Mouse (Mus musculus): ENCODE measurements around the gene Capn7.

Capn7 gene

GRCm38 (mm10) chr14:31336369-31337155, at the start of gene Capn7:
TSS of gene Capn7 (plus strand) at chr14:31336638.
- in situ Hi-C loops (cut with MboI; ENCODE audit: unreplicated experiment in 2 of 2), result loop anchor here in 1 of 2 experiments (25.0 kb wide), 1 partner anchor 751 kb away; the partner anchor contains the start of genes Dph3 and Oxnad1

- in situ Hi-C loops (cut with MboI; ENCODE audit: unreplicated experiment in 2 of 2), result no loop called here
Observed at GRCm38 (mm10) chr14:31313192-31313591, 23.2 kb upstream of the Capn7 start.

DNA sequence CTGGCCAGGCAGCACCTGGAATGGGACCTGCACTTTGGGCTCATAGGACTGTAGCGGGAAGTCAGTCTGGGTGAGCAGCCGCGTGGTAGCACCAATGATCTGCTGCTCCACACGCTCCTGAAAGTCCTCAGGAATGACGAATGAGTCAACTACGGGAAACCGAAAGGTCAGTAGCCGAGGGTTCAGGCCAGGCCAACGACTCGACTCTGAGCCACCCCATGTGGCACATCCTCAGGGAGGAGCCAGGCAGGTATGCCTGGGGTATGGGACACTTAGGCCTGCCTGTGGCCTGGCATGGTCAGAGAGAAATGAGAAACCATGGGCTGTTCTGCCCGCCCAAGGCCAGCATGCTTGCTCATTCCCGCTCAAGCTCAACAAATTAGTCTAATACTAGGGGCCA, 19.8 kb upstream of the Capn7 start:
- in situ Hi-C loops (cut with MboI; ENCODE audit: unreplicated experiment in 2 of 2), result no loop called here

DNA sequence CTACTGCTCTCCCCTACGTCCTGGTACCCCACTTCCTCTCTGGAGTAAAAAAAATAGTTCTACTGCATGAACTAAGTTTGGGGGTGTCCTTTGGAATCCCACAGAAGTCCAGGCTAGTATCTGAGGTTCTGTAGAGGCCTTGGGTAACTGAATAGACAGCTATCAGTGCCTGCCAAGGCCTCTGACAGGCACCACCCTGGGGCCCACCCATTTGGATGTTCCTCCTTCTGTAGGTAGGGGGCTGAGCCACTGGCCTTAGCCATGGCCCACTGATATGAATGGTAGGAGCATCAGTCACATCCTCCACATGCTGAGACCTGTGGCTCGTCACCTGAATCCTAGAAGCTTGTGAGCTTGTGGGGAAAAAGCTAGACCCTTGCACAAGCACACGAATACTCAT, 18.7 kb upstream of the Capn7 start:
- in situ Hi-C loops (cut with MboI; ENCODE audit: unreplicated experiment in 2 of 2), result no loop called here

DNA sequence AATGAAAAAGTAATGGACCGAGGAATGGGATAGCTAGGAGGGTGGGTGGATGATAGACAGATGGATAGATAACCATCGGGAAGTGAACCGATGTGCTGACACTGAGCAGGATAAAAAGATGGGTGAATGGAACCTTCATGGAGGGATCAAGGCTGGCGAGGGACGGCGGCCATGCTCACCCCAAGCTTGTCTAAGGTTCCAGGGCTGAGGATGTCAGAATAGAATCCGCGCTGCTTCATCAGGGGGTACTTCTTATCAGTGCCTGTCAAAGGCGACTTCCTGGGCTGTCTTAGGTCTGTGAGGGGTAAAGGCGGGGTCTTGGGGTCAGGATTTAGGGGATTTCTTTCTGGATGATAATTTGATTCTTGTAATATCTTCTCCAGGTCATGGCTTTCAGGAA, 16.9 kb upstream of the Capn7 start:
- in situ Hi-C loops (cut with MboI; ENCODE audit: unreplicated experiment in 2 of 2), result no loop called here

DNA sequence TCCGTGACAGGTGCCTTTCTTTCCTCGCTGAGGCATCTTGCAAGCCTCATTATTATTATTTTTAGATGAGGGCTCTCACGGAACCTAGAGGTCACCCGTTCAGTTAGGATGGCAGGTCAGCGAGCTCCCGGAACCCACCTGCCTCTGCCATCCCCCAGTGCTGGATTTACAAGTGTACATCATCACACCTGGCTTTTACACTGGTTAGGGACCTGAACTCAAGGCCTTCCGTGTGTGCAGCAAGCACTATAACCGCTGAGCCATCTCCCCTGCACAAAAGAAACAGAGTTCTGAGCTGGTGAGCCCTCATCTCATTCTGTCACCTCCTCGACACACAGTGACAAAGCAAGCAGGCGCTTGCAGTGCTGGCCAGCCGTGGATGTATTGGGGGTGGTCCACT, 15.3 kb upstream of the Capn7 start:
- in situ Hi-C loops (cut with MboI; ENCODE audit: unreplicated experiment in 2 of 2), result no loop called here

DNA sequence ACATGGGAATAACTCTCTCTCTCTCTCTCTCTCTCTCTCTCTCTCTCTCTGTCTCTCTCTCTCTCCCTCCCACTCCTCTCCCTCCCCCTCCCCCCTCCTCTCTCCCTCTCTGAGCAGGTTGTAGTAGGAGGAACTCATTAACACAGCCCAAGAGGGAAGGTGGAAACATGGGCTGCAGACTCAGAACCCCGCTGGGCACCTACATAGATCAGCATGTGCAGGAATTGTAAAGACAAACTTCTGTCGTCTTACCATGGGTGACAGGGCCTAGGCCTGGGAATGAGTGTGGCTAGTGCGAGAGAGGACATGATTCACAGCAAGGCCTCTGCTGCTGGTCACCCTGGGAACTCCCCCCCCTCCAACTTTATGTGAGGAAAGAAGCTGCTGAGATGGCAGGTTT, 14.2 kb upstream of the Capn7 start:
- in situ Hi-C loops (cut with MboI; ENCODE audit: unreplicated experiment in 2 of 2), result no loop called here

DNA sequence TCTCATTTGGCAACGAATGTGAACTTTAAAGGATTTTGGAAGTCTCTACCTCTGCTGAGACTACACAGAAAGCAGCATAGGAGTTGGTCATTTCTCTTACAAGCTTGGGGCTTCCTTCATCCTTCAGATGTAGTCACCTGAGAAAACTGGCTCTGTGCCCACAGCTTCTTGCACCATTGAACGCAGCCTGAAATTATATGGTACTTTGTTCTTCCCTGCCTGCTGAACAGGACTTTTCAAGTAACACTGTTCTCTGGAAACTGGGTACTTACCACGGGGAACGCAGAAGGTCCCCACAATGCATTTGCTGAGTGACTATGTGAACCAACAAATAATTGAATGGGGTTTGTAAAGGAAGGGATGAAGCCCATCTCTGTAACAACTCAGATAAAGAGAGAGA, 13.2 kb upstream of the Capn7 start:
- in situ Hi-C loops (cut with MboI; ENCODE audit: unreplicated experiment in 2 of 2), result no loop called here

GRCm38 (mm10) chr14:31323849-31324792, 12.3 kb upstream of the Capn7 start, which contains the start of gene Dnah1:
TSS of gene Dnah1 (minus strand) at chr14:31323896.
- in situ Hi-C loops (cut with MboI; ENCODE audit: unreplicated experiment in 2 of 2), result no loop called here

DNA sequence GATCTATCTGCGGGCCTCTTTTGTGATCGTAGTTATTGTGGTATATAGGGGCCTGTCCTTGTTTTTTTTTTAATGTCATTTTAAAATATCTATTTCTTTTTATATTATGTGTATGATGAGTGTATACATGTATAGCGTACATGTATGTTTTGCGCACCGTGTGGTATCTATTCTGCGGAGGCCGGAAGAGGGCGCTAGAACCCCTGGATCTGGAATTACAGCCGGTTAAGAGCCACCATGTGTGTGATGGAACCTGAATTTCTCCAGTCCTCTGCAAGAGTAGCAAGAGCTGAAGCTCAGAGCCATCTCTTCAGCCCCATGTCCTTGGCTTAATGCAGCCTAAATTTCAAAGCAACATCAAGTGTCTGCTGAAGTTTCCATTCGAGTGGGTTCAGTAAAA, 11.6 kb upstream of the Capn7 start:
- in situ Hi-C loops (cut with MboI; ENCODE audit: unreplicated experiment in 2 of 2), result loop anchor here (5.0 to 25.0 kb wide), 3 partner anchors 53 to 762 kb away; partner anchors contain the start of genes Nisch (in 2 of the 2), Sema3g (in 2 of the 2), Dph3 (in 1 of the 2) and Oxnad1 (in 1 of the 2)

DNA sequence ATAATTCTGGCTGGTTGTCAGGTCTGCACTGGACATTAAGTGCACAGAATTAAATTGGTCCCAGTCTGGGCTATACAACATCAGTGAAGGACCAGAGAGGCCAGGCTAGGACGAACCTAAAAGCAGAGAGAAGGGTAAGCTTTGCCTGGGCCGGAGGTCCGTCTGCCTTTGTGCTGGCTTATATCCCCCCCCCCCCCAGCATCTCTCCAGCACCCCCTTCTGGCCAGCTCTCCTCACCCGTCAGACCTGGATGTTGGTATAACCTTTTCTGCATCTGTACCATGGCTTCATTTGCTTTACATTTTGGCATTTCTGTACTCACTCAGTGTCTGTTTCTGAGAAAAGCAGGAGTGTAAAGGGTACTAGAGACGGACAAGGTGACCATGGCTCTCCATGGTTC, 10.9 kb upstream of the Capn7 start:
- in situ Hi-C loops (cut with MboI; ENCODE audit: unreplicated experiment in 2 of 2), result loop anchor here (5.0 to 25.0 kb wide), 3 partner anchors 53 to 762 kb away; partner anchors contain the start of genes Nisch (in 2 of the 2), Sema3g (in 2 of the 2), Dph3 (in 1 of the 2) and Oxnad1 (in 1 of the 2)

- in situ Hi-C loops (cut with MboI; ENCODE audit: unreplicated experiment in 2 of 2), result loop anchor here (5.0 to 25.0 kb wide), 3 partner anchors 54 to 761 kb away; partner anchors contain the start of genes Nisch (in 2 of the 2), Sema3g (in 2 of the 2), Dph3 (in 1 of the 2) and Oxnad1 (in 1 of the 2)
Observed at GRCm38 (mm10) chr14:31326770-31327169, 9.7 kb upstream of the Capn7 start.

- in situ Hi-C loops (cut with MboI; ENCODE audit: unreplicated experiment in 2 of 2), result loop anchor here (5.0 to 25.0 kb wide), 3 partner anchors 55 to 760 kb away; partner anchors contain the start of genes Nisch (in 2 of the 2), Sema3g (in 2 of the 2), Dph3 (in 1 of the 2) and Oxnad1 (in 1 of the 2)
Observed at GRCm38 (mm10) chr14:31327196-31327595, 9.2 kb upstream of the Capn7 start.

DNA sequence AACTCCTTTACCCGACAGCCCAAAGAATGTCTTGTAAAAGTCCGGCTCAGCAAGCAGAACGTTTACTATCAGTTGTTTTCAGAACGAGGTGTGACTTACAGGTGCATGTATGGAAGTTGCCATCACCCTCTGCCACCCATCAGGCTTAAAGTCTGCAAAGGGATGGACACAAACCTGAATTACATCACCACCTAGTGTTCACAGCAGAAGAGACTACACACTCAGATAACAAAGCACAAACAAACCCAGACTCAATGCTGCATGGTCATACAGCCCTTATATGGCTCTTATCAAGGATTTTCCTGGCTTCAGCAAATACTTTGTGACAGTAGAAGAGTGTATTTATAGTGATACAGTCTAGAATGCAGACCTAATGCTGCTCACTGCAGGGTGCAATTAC, 8.8 kb upstream of the Capn7 start:
- in situ Hi-C loops (cut with MboI; ENCODE audit: unreplicated experiment in 2 of 2), result loop anchor here (5.0 to 25.0 kb wide), 3 partner anchors 55 to 760 kb away; partner anchors contain the start of genes Nisch (in 2 of the 2), Sema3g (in 2 of the 2), Dph3 (in 1 of the 2) and Oxnad1 (in 1 of the 2)

DNA sequence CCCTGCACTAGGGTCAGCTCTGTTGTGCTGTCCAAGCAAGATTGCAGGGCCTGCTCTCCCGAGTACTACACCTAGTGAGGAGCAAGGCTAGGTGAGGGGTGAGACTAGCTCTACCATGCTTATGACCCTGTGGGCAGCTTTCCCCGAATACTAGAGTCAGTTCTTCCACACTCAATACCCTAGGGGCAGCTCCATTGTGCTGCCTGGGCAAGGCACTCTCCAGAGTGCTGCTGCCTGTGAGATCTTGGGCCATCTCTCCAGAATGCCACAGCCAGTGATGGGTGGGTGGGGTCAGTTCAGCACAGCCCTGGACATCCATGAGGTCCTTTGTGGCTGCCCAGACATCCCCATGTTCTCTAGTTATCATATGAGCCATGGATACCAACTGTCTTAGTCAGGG, 6.7 kb upstream of the Capn7 start:
- in situ Hi-C loops (cut with MboI; ENCODE audit: unreplicated experiment in 2 of 2), result loop anchor here (5.0 to 25.0 kb wide), 3 partner anchors 57 to 758 kb away; partner anchors contain the start of genes Nisch (in 2 of the 2), Sema3g (in 2 of the 2), Dph3 (in 1 of the 2) and Oxnad1 (in 1 of the 2)

GRCm38 (mm10) chr14:31330957-31331356, 5.5 kb upstream of the Capn7 start:
- in situ Hi-C loops (cut with MboI; ENCODE audit: unreplicated experiment in 2 of 2), result loop anchor here in 1 of 2 experiments (25.0 kb wide), 1 partner anchor 756 kb away; the partner anchor contains the start of genes Dph3 and Oxnad1

GRCm38 (mm10) chr14:31335765-31336164, 673 bp upstream of the Capn7 start:
- in situ Hi-C loops (cut with MboI; ENCODE audit: unreplicated experiment in 2 of 2), result loop anchor here in 1 of 2 experiments (25.0 kb wide), 1 partner anchor 752 kb away; the partner anchor contains the start of genes Dph3 and Oxnad1

DNA sequence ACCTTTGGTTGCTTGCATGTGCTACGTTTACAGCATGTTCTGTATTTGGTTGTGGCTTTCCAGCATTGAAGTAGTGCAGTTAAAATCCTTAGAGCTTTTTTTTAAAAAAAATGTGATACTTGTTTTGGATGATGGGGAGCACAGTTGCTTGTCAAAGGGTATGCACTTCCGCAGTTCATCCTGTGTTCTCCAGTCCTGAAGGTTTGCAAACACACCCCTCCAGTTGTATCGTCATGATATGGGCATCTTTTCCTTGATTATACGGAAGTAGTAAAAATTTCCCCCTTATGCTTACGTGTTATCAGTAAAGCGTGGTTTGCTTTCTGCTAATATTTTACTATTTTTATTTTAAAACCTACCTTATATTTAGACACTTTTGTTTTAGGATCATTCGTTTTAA, 968 bp downstream of the Capn7 start:
- in situ Hi-C loops (cut with MboI; ENCODE audit: unreplicated experiment in 2 of 2), result loop anchor here in 1 of 2 experiments (25.0 kb wide), 1 partner anchor 750 kb away; the partner anchor contains the start of genes Dph3 and Oxnad1

DNA sequence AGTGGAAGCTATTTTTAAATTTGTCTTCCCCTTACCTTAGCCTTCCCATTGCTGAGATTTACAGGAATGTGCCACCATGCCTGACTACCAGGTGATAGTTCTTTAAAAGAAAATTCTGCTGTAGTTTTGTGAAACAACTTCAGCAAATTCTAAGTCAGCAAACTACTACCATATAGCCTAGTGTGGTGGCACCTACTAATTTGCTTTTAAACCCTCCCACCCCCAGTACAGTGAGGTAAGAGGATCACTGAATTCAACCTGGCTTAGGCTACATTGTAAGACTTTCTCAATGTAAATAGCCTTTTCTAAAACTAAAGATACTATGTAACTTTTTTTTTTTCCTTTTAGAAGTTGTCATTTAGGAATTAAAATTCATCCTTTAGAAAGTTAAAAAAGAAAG, 1.5 kb downstream of the Capn7 start:
- in situ Hi-C loops (cut with MboI; ENCODE audit: unreplicated experiment in 2 of 2), result loop anchor here in 1 of 2 experiments (25.0 kb wide), 1 partner anchor 749 kb away; the partner anchor contains the start of genes Dph3 and Oxnad1

GRCm38 (mm10) chr14:31343241-31343640, 6.8 kb downstream of the Capn7 start:
- in situ Hi-C loops (cut with MboI; ENCODE audit: unreplicated experiment in 2 of 2), result loop anchor here in 1 of 2 experiments (25.0 kb wide), 1 partner anchor 744 kb away; the partner anchor contains the start of genes Dph3 and Oxnad1
